Mouse (Mus musculus) midbrain, embryonic 13.5 days (tissue): ENCODE results near the gene Parp12. TPM values are rescaled to one million over a fixed set of nuclear protein-coding genes. Genes with fewer than 3 reads are reported as not detected.

ENCODE experiments used
- ATAC-seq: fragments of 200-750 bp; cut with Nextera tagmentation; 2 replicates; pipeline ENCODE4 v1.8.0; 2017; ENCODE audit warnings: mild to moderate bottlenecking, moderate TSS enrichment, moderate library complexity
- H3K27ac ChIP-seq: fragments of 300-500 bp; sonication (generic); 2 replicates; pipeline ENCODE4 v1.5.1; 2015; ENCODE audit warnings: inconsistent platforms, mild to moderate bottlenecking, moderate library complexity
- H3K27me3 ChIP-seq: fragments of 300-500 bp; sonication (generic); 2 replicates; pipeline ENCODE4 v1.6.1; 2015; ENCODE audit warnings: mild to moderate bottlenecking, inconsistent platforms
- H3K36me3 ChIP-seq: fragments of 300-500 bp; sonication (generic); 2 replicates; pipeline ENCODE4 v1.6.1; 2015; ENCODE audit warnings: mild to moderate bottlenecking, inconsistent platforms
- H3K4me1 ChIP-seq: fragments of 300-500 bp; sonication (generic); replicated peaks from 2 replicates; pipeline ENCODE4 v1.6.1; 2015; ENCODE audit warnings: inconsistent platforms
- H3K4me2 ChIP-seq: fragments of 300-500 bp; sonication (generic); replicated peaks from 2 replicates; pipeline ENCODE4 v1.6.1; 2015; ENCODE audit warnings: moderate library complexity, mild to moderate bottlenecking, inconsistent platforms
- H3K4me3 ChIP-seq: fragments of 300-500 bp; sonication (generic); replicated peaks from 2 replicates; pipeline ENCODE4 v1.5.1; 2015; ENCODE audit warnings: mild to moderate bottlenecking, inconsistent platforms
- H3K9ac ChIP-seq: fragments of 300-500 bp; sonication (generic); replicated peaks from 2 replicates; pipeline ENCODE4 v1.6.1; 2015; ENCODE audit warnings: mild to moderate bottlenecking, inconsistent platforms
- H3K9me3 ChIP-seq: fragments of 300-500 bp; sonication (generic); 2 replicates; pipeline ENCODE4 v1.6.1; 2016; ENCODE audit warnings: mild to moderate bottlenecking, inconsistent platforms
- whole genome bisulfite sequencing: fragments of 180-500 bp; shearing (Covaris S2); methylation state at CpG from one replicate; pipeline ENCODE4 v1.1.7; 2015; 5-methylcytosine and 5-hydroxymethylcytosine counted together
- polyA plus RNA-seq: library from polyadenylated mRNA; unstranded; fragments of >200 nt; fragmentation: Nextera tagmentation; extraction: Ambion mirVana; gene quantifications from 2 replicates; pipeline ENCODE4 v1.2.1, GENCODE M21; 2015

Gene Parp12
- polyA plus RNA-seq, 1 experiment from 2014 or later = 1.7 TPM

- Histone ChIP-seq H3K4me1 (no peaks in the 10 kb centered on the region), H3K9me3 (no peaks in the 10 kb centered on the region), H3K27ac (no peak overlapping the region), H3K27me3 (no peaks in the 10 kb centered on the region), H3K4me3 (no peak overlapping the region), H3K36me3 (no peaks in the 10 kb centered on the region), H3K9ac (no peak overlapping the region), H3K4me2 (no peak overlapping the region)
- ATAC-seq = no peak
- WGBS = 57% methylated on average over 2 of the region's 2 CpGs
Observed at GRCm38 (mm10) chr6:39106812-39107211, 11.3 kb downstream of the Parp12 start.

- 94% methylated on average over 4 of the region's 4 CpGs for WGBS
- H3K9ac ChIP-seq = no peak overlapping the region
- H3K27ac ChIP-seq = no peak overlapping the region
- H3K4me3 ChIP-seq = no peak overlapping the region
- no peaks in the 10 kb centered on the region for H3K36me3 ChIP-seq
- ATAC-seq = no peak
- H3K4me1 ChIP-seq = no peaks in the 10 kb centered on the region
- no peak overlapping the region for H3K4me2 ChIP-seq
- no peaks in the 10 kb centered on the region for H3K9me3 ChIP-seq
- no peaks in the 10 kb centered on the region for H3K27me3 ChIP-seq
Observed at GRCm38 (mm10) chr6:39104631-39105030, 13.5 kb downstream of the Parp12 start.

GRCm38 (mm10) chr6:39076498-39076897 is 41.7 kb downstream of the Parp12 start:
- Histone ChIP-seq H3K4me1 (peaks cover 7% of the 10 kb centered on the region), H3K9ac (no peak overlapping the region), H3K36me3 (no peaks in the 10 kb centered on the region), H3K9me3 (no peaks in the 10 kb centered on the region), H3K27me3 (no peaks in the 10 kb centered on the region), H3K4me2 (no peak overlapping the region), H3K4me3 (no peak overlapping the region), H3K27ac (no peak overlapping the region)
- ATAC-seq = no peak

GRCm38 (mm10) chr6:39074186-39074585 is 44.0 kb downstream of the Parp12 start:
- no peaks in the 10 kb centered on the region for H3K9me3 ChIP-seq
- no peak overlapping the region for H3K9ac ChIP-seq
- no peak for ATAC-seq
- H3K4me3 ChIP-seq = no peak overlapping the region
- no peak overlapping the region for H3K4me2 ChIP-seq
- H3K36me3 ChIP-seq = no peaks in the 10 kb centered on the region
- peaks cover 7% of the 10 kb centered on the region for H3K4me1 ChIP-seq
- H3K27ac ChIP-seq = no peak overlapping the region
- no peaks in the 10 kb centered on the region for H3K27me3 ChIP-seq

- H3K4me2 ChIP-seq = no peak overlapping the region
- no peaks in the 10 kb centered on the region for H3K27me3 ChIP-seq
- 52% methylated on average over 5 of the region's 5 CpGs for WGBS
- no peak for ATAC-seq
- no peaks in the 10 kb centered on the region for H3K9me3 ChIP-seq
- no peak overlapping the region for H3K4me3 ChIP-seq
- no peaks in the 10 kb centered on the region for H3K36me3 ChIP-seq
- H3K9ac ChIP-seq = no peak overlapping the region
- H3K27ac ChIP-seq = no peak overlapping the region
- peaks cover 7% of the 10 kb centered on the region for H3K4me1 ChIP-seq
Observed at GRCm38 (mm10) chr6:39072664-39073063, 45.5 kb downstream of the Parp12 start.

GRCm38 (mm10) chr6:39066935-39067578 is 51.1 kb downstream of the Parp12 start:
- Histone ChIP-seq H3K4me1 (no peaks in the 10 kb centered on the region; the same call in 1 of the 2 replicates), H3K36me3 (no peaks in the 10 kb centered on the region), H3K9ac (no peak overlapping the region), H3K4me2 (no peak overlapping the region), H3K27ac (no peak overlapping the region), H3K27me3 (no peaks in the 10 kb centered on the region), H3K4me3 (no peak overlapping the region), H3K9me3 (no peaks in the 10 kb centered on the region)
- peak; percentile 82 for ATAC-seq
- WGBS = 48% methylated on average over 12 of the region's 12 CpGs

GRCm38 (mm10) chr6:39063541-39063940 is 54.6 kb downstream of the Parp12 start:
- no peak overlapping the region for H3K27ac ChIP-seq
- H3K36me3 ChIP-seq = no peaks in the 10 kb centered on the region
- H3K4me2 ChIP-seq = no peak overlapping the region
- 64% methylated on average over 2 of the region's 2 CpGs for WGBS
- H3K27me3 ChIP-seq = no peaks in the 10 kb centered on the region
- peaks cover 13% of the 10 kb centered on the region for H3K4me1 ChIP-seq
- no peak overlapping the region for H3K4me3 ChIP-seq
- no peaks in the 10 kb centered on the region for H3K9me3 ChIP-seq
- no peak for ATAC-seq
- H3K9ac ChIP-seq = no peak overlapping the region

- Histone ChIP-seq H3K4me2 (no peak overlapping the region), H3K27me3 (no peaks in the 10 kb centered on the region), H3K4me3 (no peak overlapping the region), H3K4me1 (peaks cover 13% of the 10 kb centered on the region), H3K9ac (no peak overlapping the region), H3K9me3 (no peaks in the 10 kb centered on the region), H3K36me3 (no peaks in the 10 kb centered on the region), H3K27ac (peak overlapping the region; percentile 30; the same call in 1 of the 2 replicates)
- 24% methylated on average over 4 of the region's 4 CpGs for WGBS
- peak; percentile 53 for ATAC-seq
Observed at GRCm38 (mm10) chr6:39061180-39061579, 57.0 kb downstream of the Parp12 start.

GRCm38 (mm10) chr6:39059547-39060497 is 58.3 kb downstream of the Parp12 start:
- Histone ChIP-seq H3K4me1 (peaks cover 13% of the 10 kb centered on the region), H3K9ac (no peak overlapping the region), H3K27me3 (no peaks in the 10 kb centered on the region), H3K9me3 (no peaks in the 10 kb centered on the region), H3K36me3 (no peaks in the 10 kb centered on the region), H3K4me2 (no peak overlapping the region), H3K27ac (no peak overlapping the region), H3K4me3 (no peak overlapping the region)
- ATAC-seq = no peak
- 89% methylated on average over 12 of the region's 12 CpGs for WGBS

- H3K4me1 ChIP-seq = peaks cover 13% of the 10 kb centered on the region
- WGBS = 76% methylated on average over 3 of the region's 3 CpGs
Observed at GRCm38 (mm10) chr6:39058936-39059335, 59.2 kb downstream of the Parp12 start.

GRCm38 (mm10) chr6:39058389-39058788 is 59.8 kb downstream of the Parp12 start:
- 69% methylated on average over 3 of the region's 3 CpGs for WGBS

More at GRCm38 (mm10) chr6:39058936-39059335, 59.2 kb downstream of the Parp12 start:
- Histone ChIP-seq H3K36me3 (no peaks in the 10 kb centered on the region), H3K27me3 (no peaks in the 10 kb centered on the region), H3K27ac (no peak overlapping the region), H3K4me3 (no peak overlapping the region), H3K9ac (no peak overlapping the region), H3K9me3 (no peaks in the 10 kb centered on the region), H3K4me2 (no peak overlapping the region)
- no peak for ATAC-seq

GRCm38 (mm10) chr6:39057161-39057560 is 61.0 kb downstream of the Parp12 start:
- ATAC-seq = no peak
- Histone ChIP-seq H3K9ac (no peak overlapping the region), H3K36me3 (no peaks in the 10 kb centered on the region), H3K27me3 (no peaks in the 10 kb centered on the region), H3K4me3 (no peak overlapping the region), H3K9me3 (no peaks in the 10 kb centered on the region), H3K4me1 (peaks cover 13% of the 10 kb centered on the region), H3K27ac (no peak overlapping the region), H3K4me2 (no peak overlapping the region)
- 97% methylated on average over 1 of the region's 1 CpGs for WGBS

More at GRCm38 (mm10) chr6:39058389-39058788, 59.8 kb downstream of the Parp12 start:
- ATAC-seq = no peak
- Histone ChIP-seq H3K9me3 (no peaks in the 10 kb centered on the region), H3K4me1 (peaks cover 13% of the 10 kb centered on the region), H3K4me2 (no peak overlapping the region), H3K4me3 (no peak overlapping the region), H3K27me3 (no peaks in the 10 kb centered on the region), H3K36me3 (no peaks in the 10 kb centered on the region), H3K27ac (no peak overlapping the region), H3K9ac (no peak overlapping the region)
